Mouse (Mus musculus) thymus, adult 2 months (tissue): ENCODE data around the gene Adam8.

ENCODE experiments used
- CTCF ChIP-seq: fragments of 200-500 bp; IDR thresholded peaks from 2 replicates; pipeline ENCODE4 v1.5.1; 2012; ENCODE audit warnings: mild to moderate bottlenecking, control low read depth, low read length, moderate library complexity, borderline replicate concordance; ENCODE audit not compliant: control insufficient read depth, poor library complexity, insufficient read depth; ENCODE audit errors: extremely low read depth
- POLR2A ChIP-seq: fragments of 200-500 bp; IDR thresholded peaks from 2 replicates; pipeline ENCODE4 v1.6.1; 2012; ENCODE audit warnings: mild to moderate bottlenecking, low read length, control low read depth, moderate library complexity; ENCODE audit not compliant: control insufficient read depth, poor library complexity, insufficient read depth; ENCODE audit errors: extremely low read depth

- TF ChIP-seq POLR2A (no peak), CTCF (no peak)
Measured at GRCm38 (mm10) chr7:139980778-139981177, 11.6 kb downstream of the Adam8 start.
